Mouse (Mus musculus) embryo, embryonic 9.5 days (tissue): ENCODE data around the gene Atg4a-ps.

Source experiments
- DNase-seq: peaks from one replicate; pipeline ENCODE4 v3.0.0-alpha.2; 2017; ENCODE audit errors: extremely low spot score

Atg4a-ps gene

DNA sequence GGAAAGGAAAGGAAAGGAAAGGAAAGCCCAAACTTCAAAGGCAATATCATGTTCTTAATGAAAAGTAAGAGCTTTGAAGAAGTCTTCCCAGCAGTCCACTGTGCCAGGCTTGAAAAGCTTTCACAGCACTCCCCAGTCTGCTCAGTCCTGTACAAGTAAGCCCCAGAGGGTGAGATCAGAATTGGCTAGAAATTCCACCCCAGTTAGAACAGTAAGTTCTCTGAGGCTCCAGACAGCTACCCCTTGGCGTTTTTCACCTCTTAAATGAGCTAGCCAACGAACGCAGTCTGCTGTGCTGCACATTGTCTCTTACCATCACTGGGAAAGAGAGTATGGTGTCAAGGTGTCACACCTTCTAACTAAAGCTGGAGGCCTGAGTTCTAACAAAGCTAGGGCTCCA is 18.2 kb downstream of the Atg4a-ps start:
- no peak for DNase-seq

DNA sequence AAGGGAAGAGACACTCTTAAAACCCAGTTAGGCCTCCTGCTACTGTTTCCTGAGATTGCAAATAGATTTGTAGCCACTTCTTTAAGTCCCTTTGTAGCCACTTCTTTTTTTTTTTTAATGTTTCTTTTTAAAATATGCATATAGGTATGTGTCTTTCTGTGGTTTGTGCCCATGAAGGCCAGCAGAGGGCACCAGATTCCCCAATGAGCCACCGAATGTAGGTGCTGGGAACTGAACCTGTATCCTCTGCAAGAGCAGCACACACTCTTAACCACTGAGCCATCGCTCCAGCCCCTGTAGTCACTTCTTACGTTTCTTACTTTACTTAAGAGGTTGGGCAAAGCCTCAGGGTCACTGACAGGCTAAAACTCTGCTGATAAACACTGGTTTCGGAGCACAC is 19.4 kb downstream of the Atg4a-ps start:
- DNase-seq = no peak

DNA sequence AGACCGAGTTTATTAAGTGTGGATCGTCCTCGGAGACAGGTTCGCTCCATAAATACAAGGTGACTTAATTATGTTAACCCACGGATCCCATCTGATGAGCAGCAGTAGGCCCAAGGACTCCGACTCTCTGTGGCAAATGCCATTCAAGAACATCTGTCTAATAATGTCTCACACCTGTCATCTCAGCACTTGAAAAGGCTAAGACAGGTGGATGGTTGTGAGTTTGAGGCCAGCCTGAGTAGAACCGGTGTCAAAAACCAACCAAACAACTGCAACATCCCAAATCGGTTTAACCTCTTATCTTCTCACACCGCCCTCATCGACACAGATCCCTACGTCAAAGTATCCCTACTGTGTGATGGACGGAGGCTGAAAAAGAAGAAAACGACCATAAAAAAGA is 20.7 kb downstream of the Atg4a-ps start:
- DNase-seq = no peak

DNA sequence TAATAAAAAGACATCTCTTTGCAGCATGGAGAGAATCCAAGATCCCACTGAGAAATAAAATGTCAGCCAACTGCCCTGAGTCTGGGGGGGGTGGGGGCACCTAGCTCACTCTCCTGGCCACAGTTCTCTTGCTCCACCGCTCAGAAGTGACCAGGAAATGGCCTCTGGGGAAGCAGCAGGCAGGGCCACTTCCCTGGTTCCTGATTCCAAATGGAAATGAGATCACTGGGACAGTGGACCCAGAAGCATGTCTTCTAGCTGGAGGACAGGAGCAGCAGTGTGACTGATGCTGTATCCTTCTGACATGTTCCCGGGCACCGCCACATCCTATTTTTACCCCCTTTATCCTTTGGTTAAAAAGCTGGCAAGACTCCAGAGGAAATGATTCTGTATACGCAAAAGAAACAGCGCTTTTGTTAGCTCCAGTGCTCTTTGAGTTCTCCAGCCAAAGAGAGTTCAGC is 21.2 kb downstream of the Atg4a-ps start:
- no peak for DNase-seq

DNA sequence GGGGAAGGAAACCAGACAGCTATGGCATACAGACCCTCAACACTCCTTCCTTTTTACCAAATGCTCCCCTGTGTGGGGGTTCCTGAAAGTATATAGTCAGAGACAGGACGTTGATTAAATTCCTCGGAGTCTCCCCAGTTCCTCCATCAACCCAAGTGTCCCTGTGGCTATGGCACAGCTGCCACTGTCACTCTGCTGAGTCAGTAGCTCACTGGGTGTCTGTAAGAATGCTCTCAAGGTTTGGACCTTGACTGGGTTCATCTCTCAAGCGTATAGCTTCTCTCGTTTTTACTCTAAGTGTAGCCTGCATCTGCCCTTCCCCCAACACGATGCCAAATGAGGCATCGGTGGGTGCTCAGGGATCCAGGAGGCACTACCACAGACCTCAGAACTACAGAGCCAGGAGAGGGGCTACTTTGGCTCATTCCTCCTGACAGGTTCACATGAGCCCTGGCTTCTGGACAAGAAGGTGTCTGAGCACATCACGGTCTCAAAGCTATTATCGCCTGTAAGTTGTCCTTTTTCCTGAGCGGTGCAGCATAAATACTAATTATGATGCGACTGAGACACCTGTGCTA is 21.9 kb downstream of the Atg4a-ps start:
- no peak for DNase-seq

DNA sequence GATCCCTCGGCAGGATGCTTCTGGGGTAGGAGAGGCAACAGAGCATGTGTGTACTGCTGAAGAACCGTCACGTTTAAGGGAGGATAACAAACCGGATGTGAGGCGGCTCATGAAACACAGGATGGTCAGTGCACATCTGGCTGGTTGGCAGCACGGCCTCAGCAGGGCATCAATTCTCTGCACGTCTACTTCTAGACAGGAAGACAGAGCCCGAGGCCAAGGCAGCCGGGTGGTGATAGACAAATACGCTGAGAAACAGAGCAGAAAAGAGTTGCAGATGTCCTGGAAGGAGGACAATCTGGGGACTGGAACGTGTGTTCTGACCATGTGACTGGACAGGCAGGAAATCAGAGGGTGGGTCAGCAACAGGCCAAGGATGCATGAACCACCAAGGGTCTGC is 25.8 kb downstream of the Atg4a-ps start:
- no peak for DNase-seq

DNA sequence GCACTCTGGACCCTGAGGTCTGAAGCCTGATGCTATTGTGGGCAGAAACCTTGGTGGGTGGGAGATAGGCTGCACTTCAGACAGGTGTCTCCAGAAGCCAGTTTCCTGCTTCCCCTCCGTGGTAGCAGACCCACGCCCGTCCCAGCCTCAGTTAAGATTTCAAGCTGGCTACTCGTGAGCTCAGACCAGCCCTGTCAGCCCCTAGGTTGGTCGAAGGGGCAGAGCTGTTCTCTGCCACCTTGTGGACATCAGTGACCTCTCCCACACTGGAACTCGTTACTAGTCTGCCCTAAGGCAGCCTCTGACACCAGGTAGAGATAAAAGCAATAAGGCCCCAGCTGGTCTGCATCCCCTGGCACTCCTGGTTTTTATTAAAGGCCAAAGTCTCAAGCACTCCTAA is 28.9 kb downstream of the Atg4a-ps start:
- DNase-seq = no peak

DNA sequence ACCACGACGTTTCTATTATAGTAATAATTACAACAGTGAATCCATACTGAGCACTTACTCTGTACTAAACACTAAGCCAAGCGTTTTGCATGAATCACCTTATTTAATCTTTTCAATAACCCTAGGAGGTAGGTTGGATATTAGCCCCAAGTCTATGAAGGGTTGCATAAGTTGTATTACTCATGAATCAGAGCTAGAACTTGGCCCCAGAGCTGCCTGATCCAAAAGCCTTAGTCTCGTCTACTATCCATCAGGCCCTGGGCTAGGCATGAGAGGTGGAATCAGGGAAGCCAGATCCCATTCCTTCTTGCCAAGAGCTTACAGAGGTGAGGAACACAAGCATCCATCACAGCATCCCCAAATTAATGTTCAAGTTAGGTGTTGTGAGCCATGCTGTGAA is 30.2 kb downstream of the Atg4a-ps start:
- no peak for DNase-seq

DNA sequence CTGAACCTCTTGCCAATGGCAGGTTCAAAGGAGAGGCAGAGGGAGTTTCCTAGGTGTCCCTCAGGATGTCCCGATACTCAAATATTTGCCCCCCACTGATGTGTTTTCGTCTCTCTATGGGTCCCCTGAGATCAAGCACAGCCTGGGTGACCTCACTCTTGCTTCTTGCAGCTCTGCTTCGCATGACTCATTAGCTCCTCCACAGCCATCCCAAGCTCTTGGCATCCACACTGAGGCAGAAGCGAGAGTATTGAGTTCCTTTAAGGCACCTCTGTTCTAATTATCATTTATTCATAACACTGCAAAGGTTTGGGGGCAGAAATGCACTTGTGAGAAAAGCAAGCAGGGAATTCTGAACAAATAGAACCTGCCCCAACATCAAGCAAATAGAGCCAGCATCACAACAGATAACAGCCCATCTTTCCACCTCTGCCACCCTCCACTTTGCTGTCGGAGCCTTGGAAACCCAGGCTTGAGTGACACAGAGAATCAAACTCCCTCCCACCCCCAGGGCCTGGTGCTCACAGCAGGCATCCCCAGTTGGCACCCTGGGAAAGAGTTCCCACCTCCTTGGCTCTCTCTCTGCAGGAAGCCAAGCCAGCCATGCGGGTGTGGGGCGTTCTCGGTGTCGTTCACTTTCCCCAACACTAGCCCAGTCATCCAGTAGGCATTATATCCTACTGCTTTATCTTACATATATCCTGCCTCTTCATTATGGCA is 33.1 kb downstream of the Atg4a-ps start:
- no peak for DNase-seq

DNA sequence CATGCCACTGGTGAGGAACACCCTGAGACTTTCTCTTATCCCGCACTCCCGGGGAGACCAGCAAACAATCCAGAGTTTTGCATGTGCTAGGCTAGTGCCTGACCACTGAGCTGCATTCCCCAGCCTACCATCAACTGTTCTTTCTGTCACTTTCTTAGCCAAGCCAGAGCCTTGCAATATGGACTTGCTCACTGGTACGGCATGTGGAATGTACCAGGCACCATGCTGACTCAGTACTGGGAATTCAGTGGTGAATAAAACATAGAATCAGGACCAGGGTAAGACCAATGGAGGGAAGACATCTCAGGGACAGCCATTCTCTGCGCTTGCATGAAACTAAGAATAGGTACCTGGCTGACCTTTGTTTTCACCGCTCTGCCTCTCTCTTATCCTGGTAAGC is 35.6 kb downstream of the Atg4a-ps start:
- DNase-seq = no peak

DNA sequence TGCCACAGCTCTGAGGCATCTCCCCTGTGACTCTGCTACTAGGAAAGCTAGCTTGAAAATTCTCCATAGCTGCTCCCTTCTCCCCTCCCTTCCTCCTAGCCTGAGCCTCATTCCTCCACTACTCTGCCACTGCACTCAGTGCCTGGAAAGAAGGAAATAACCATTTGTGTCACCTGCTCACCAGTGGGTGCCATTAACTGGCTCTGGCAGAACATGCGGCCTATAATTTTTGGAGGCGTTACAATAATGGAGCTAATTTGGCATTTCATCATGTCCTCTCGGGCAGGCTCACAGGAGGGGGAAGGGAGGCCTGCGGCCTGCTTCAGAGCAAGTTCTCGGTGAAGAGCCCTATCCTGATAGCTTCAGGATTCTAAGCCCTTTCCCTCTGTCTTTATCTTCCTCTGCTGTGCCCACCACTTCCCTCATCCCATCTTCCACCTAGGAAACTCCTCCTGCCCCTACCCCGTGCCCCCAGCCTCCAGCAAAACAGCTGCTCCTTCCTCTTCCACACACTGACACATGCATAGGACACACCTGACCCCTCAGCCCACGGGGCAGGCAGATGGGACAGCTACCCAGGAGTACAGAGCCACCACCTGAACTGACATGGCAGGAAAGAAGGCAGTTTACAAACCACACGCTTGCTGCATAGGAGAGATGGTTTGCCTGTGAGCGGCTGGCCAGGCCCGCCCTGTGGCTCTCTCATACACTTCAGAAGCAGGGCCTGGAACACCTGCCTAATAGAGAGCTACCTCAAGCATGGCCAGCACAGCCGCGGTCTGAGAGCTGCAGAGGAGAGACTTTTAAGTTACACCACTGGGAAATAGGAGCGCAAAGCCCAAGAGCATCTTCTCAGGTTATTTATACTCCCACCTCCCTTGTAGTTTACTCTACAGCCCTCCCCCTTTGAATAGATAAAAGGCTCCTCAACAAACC is 38.9 kb downstream of the Atg4a-ps start:
- no peak for DNase-seq

DNA sequence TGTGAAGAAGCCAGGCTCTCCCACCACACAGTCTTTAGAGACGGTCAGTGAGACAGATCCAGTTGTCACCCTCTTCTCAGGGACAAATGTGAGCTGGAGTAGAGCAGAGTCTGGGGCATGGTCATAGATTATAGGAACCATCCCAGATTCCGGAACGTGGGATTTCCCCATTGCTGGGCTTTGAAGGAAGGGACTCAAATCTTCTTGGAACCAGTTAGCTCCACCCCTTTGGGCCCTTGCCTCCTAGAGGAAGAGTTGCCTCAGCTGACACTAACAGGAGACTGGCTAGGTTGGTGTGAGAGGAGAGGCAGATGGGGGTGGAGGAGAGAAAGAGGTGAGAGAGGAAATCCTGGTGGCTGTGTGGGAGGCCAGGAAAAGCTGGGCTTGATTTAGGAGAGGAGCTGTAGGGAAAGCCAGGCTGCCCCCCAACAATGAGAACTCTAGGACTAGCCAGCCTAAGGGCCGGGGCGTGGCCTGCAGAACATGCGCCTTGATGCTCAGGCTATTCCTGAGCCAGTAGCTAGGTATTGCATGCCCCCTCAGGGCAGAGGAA is 39.7 kb downstream of the Atg4a-ps start:
- DNase-seq = no peak

DNA sequence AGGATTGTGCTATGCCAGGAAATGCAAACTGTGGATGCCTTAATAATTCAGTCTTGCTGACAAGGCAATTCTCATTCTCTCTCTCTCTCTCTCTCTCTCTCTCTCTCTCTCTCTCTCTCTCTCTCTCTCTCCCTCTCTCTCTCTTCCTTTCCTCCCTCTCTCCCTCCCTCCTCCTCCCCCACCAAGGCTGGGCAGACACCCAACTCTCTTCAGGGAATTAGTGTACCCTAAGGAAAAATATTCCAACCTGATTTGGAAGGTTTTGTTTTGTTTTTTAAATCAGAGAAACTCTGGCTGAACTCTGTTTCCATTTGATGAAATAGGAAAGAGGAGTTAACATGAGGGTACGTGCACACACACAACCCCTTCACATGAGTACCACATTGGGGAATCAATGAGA is 44.3 kb downstream of the Atg4a-ps start:
- DNase-seq = no peak

DNA sequence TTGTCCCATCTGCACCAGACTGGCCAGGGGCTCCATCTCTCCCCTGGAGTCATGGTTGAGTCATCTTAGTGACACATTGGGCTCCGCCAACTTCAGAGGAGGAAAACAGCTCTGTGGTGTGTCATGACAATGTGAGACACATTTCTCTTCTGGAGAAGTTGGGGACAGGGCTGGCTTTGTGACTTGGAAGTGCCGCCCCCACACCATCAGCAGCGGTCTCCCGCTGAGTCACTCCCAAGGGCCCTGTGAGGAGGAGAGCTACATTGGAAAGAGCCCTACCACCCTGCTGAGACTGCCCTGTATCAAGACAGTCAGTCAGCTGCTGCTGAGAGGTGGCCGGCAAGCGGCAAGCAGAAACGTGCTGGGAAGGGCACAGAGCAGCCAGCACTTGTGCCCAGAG is 44.9 kb downstream of the Atg4a-ps start:
- no peak for DNase-seq

DNA sequence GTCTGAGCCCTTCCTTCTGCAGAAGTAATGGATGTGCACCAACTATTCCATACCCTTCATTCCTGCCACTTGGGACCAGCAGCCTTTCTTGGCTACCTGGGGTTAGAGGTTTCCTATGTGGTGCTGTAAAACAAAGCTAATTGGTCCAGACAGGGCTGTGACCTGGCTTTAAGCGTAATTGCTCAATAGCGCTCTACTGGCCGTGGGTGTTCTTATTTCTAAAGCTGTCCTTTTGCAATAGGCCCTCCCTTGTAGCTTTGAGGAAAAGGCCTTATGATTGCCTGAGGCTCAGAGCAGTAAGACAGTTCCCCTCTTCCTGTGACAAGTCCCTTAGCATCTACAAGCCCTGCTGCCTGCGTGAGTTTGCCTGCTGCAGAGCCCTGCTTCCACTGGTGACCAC is 48.3 kb downstream of the Atg4a-ps start:
- no peak for DNase-seq

DNA sequence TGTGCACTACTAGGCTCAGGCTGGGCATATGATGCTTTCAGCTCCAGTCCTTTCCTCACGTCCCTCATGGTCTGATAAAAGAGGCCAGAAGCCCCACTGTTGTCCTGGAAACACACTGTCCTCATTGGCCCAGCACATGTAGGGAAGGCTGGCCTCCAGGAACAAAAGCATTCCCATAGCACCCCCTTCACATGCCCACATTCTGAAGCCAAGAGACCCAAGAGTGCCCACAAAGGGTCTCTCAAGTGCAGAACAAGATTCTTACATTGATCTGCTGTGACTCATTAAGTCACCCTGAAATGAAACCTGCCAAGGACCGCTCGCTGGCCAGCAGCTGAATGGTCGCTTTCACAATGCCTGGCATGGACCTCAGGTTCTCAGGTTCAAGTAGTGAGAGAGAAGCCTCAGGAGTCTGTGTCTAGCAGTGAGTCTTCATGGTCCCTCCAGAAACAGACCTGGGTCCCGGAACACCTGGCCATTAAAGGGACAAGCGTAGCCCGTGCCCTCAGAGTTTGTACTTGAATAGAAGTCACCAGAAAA is 50.5 kb downstream of the Atg4a-ps start:
- no peak for DNase-seq
